Mouse (Mus musculus) kidney, postnatal 4 days (tissue): ENCODE results near the gene Ahsg.

Experiments used
- DNase-seq, 2 experiments: peaks; one replicate each; pipeline ENCODE4 v3.0.0; 2021; ENCODE audit warnings: mixed read lengths in 2 of 2

The Ahsg gene

DNA sequence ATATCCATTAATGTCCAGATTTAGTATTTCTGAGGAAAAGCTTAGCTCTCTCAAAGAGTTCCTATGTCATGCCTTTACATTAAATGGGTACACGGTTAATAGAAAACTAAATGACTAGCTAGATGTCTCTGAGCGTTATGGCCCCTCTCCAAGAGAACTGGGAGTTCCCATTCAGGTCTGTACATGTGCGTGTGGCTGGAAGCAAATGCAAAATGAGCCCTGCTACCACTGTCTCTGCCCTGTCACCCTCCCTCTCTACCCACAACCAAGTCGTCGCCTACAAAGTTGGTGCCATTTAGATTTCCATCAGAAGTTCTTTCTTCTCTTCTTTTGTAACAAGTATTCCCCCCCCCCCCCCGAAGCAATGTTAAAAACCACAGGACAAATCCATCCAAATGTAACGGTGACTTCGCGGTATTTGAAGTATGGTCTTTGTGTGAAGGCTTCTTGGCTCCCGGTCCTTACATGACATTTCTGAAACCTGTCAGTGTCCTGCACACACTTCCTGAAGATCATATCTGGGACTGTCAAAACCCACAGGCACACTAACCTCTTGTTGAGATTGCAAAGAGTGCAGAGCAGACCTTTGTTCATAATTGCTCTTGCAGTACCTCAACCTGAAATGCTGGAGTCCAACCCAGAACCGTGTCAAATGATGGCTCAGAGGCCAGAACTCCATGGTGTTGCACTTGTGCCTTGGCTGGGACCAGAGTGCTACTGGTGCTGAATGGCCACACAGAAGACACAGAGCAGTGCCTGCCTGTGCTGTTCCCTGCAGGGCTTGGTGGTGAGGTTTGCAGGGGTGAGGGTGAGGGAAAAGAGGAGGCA is at the start of gene Ahsg:
Gene Ahsg (plus strand): TSS at position 595 of the 828 bp plus-strand sequence.
- no peak for DNase-seq

DNA sequence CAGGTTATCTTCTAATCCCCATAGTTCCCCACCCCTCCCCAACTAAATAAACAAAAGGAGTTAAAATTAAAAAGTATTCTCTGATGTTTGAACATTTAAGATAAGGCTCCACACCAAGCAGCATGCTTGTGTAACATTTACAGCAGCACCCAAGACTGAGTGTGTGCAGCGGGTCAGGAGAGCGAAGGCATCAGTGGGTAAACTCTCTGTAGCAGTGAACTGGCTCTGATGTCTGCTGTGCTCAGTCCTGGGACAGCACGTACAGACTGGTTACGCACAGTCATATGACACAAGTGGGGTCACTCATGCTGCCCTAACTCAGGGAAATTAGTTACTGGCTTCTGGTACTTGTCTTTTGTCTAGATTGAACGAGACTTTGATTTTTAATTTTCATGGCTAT is 48.2 kb upstream of the Ahsg start:
- no peak for DNase-seq

DNA sequence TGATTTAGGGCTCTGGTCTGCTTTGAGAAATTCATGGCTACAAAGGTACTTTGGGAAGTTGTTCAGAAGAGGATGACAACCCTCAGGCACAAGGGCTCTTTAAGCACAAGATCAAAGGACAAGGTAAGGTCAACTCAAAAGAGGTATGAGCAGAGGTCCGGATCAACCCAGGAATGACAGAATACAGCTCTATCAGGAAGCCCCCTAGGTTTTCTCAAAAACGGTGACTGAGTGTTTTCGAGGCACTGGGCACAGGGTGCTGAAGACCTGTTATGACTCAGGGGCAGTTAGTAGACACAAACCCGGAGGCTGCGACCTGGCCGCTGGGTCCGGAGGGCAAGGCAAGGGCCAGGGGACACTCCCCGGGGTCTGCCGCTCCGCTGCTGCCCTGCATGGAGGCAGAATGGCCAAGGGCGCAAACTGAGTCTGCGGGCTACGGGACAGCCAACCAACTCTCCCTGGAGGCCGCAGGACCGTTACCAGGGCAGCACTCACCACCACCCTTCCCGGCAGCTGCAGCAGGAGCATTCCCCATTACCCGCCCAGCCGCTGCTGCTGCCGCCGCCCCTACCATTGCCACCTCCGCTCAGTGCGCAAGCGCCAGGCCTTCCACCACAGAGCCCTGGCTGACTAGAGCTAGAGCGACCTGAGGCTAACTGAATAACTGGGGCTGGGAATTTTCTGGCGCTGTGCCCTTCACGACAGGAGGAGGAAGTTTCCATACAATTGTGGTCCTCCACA is 46.8 kb upstream of the Ahsg start:
- DNase-seq = peak; percentile 92 to 94

DNA sequence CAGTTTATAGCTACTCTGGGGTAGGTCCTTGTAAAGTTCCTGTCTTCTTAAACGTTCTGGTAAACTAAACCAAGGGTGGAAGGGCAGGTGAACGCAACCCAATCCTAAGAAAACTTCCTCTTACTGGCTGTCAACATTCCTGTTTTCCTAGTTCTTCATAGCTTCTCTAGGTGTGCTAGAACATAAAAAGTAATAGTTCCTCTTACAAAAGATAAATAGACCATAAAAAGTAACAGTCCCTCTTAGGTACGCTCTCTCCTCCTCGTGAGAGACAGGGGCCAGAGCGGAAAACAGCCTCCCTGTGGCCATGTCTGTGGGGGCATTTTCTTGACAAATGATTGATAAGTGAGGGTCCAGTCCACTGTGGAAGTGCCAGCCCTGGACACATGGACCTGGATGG is 46.2 kb upstream of the Ahsg start:
- DNase-seq = peak in 1 of 2 experiments; percentile 3

DNA sequence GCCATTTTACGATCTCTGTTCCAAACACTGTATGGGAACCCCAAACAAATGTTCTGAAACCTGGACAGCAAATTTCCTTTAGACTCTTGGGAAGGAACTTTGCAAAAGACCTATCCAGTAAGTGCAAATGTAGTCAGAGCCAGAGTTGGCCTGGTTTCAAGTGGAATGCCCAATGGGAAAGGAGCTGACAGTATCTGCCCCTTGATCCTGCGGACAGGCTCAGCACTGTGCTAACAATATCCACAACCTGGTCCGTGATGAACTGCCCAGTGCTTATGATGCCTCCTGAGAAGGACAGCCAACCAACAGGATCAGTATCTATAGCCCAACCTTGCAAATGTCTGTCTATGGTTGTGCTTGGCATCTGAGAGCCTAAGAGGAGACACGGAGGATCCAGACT is 45.6 kb upstream of the Ahsg start:
- peak in 1 of 2 experiments; percentile 5 for DNase-seq

DNA sequence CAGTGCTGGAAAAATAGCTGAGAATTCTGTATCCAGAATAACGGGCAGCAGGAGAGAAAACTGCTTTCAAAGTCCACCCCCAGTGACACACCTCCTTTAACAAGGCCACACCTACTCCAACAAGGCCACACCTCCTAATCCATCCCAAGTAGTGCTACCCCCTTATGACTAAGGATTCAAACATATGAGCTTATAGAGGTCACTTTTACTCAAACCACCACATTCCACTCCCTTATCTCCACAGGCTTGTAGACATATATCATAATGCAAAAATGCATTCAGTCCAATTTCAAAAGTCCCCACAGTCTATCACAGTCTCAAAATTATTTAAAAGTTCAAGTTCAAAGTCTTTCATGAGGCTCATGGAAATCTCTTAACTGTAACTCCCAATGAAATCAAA is 43.4 kb upstream of the Ahsg start:
- no peak for DNase-seq

DNA sequence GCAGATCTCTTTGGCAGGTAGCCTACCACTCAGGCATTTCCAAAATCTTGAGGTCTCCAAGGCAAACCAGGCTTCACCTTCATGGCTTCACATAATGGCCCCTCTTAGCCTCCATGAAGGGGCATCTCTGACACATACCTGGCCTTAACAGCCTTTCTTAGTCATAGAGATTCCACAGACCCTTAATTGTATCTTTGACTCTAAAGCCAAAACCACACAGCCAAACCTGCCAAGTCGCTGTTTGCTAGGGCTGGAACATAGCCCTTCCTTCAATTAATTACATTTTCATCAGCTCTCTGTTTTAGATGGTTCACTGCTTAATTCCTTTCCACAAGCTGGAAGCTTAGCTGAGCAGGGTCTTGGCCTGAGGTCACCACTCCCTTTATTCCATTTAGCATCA is 42.7 kb upstream of the Ahsg start:
- no peak for DNase-seq

DNA sequence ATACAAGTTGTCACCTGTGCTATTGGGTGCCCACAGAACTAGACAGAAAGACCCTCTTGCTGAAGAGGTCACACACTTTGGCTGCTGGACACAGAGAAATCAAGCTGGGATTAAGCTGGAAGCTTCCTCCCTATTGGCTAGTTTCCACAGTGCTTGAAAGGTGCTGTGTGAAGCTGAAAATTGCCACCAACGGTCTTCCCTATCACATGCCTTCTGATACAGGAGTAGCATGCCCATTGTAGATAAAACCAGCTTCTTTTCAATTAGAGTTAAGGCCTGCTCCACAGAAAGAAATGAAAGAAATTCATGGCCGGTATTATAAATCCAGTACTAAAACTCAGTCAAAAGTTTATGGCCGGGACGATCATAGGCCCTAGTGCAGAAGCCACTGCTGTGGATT is 38.4 kb upstream of the Ahsg start:
- no peak for DNase-seq

DNA sequence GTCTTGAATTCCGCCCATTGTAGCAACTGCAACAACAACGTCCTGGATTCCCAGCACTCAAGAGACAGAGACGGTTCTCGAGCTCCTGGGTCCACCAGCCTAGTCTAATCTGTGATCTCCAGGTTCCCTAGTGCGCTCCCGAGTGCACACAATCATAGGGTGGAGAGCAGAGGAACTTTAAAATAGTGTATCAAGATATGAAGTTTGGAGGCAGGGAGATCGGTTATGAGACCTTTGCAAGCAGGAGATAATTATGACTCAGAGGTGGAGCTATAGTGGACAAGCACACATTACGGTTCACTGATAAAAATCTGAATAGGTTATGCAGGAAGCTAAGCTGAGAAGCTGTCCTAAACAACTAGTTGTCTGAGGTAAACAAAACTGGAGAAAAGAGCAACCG is 34.3 kb upstream of the Ahsg start:
- DNase-seq = no peak

DNA sequence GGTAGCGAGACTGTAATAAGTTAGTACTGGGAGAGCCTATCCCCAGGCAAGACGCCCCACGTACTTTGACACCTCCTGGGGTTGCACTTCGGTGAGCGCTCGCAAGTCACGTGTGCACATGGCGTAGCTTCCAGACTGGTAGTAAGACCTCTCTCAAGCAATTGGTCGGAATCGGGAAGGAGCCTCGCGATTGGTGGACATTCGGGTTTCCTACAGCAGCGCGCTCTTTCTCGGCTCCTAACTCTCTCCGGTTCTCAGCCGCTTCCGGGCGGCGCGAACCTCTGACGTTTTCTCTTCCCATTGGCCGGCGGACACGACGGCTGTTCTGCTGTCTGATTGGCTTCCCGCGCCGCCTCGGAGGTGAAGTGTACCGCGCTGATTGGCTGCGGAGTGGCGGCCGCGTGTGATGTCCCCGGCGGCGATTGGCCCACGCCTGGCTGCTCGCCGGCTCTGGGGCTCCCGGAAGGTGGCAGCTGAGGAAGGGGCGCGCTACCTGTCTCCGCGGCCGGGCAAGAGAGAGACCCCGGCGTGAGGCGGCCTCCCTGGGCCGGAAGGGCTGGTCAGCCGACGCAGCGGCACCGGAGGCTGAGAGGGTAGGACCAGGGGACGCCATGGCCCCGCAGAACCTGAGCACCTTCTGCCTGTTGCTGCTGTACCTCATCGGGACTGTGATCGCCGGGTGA is 33.5 kb upstream of the Ahsg start, which contains the start of the genes Tbccd1 and Dnajb11:
Gene Tbccd1 (minus strand): TSS at position 239 of the 683 bp plus-strand sequence.
Gene Dnajb11 (plus strand): TSS at position 415 of the 683 bp plus-strand sequence.
- DNase-seq = peak; percentile 99

DNA sequence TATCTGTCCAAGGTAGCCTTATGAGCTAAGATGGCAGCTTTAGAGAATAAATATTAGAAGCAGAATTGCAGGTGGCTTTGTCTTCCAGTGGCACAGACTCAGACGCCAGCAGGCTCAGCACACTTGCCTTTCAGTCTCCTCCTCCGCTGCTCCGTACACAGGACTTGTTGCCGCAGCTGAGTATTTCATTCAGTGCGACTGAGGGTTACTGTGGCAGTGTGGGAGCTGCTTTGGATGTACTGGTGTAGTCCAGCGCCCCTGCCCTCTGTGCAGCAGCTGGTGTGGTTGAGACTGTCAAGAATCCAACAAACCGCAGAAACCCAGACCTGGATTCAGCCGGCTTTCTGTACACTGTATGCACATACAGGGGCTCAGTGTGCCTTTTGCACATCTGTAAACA is 18.7 kb upstream of the Ahsg start:
- no peak for DNase-seq

DNA sequence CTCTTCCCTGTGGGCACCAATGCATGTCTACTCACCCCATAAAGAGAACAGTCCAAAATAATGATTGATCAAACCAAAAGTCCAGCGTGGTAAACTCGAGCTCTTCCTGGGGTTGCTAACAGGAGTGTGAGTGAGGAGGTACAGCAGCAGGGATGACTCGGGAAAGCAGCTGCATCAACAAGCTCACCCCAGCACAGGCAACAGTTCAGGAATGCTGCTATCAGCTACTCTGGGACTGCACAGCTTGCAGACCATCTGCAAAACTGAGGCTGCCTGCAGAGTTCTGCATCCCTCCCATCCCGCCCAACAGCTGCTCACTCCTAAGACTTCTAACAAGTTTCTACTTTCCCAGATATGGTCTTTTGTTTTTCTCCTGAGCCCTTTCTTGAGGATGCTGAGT is 17.7 kb upstream of the Ahsg start:
- DNase-seq = no peak

DNA sequence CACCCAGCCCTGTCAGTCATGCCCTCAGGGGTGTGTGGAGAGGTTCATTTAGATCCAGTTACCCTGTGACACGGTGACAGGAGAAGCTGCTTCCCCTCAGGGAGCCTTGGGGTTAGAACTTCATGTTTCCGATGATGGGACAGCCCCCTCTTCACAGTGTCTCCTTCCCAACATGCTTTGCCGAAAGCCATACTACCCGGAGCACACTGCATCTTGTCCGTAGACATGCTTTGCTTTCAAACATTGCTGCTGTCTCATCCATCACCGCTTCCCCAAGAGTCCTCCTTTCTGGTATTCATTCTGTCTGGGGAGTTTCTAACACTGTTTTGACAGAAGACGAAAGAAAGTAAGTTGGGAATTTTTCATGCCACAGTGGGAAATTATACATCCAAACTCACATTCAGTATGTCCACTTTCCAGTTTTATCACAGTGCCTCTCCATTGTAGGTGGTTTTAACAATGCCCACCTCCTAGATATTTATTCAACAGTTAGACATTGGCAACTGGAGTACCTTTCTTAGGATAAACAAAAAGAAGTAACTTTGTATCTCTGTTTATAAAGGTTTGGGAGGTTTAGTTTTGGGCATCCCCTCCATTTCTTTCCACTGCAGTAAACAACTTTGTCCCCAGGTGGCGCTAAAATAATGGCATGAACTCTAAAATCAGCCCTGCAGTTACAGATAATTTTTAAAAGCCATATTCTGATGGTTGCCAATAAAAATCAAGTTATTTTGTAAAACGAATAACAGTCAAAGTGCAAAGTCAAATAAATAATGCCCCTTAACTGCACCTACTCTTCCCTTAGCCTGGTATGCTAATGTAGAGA is 14.6 kb upstream of the Ahsg start:
- peak; percentile 47 to 52 for DNase-seq

DNA sequence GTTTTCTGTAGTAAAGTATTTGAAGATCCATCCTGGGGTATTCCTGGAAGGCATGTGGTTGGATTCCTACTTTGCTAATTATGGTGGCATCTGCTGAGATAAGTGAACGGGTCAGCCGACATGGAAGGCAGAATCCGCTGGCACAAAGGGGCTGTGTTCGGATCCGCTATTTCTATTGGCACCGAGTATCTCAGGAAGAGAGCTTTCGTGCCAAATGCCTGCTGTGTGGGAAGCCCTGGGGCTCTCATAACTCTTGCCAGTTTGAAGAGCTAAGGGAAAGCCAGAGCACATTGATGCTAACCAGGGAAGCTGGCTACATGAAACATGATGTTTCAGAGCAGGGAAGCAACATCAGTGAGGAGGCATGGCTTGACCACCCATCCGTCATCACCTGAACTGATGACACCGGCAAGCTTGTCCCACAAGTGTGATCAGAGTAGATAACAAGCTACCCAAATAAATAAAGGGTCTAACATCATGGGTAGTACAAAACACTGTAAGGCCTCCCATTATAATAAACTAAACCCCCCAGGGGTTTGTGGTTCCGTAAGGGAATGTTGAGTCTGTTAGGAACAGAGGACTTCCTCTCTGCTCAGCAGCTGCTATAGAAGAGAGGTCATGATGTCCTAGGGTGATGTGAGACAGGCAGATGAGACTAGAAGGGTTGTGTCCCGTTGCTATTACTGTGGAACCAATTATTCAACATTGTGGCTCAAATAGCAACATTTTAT is 13.3 kb upstream of the Ahsg start:
- no peak for DNase-seq

DNA sequence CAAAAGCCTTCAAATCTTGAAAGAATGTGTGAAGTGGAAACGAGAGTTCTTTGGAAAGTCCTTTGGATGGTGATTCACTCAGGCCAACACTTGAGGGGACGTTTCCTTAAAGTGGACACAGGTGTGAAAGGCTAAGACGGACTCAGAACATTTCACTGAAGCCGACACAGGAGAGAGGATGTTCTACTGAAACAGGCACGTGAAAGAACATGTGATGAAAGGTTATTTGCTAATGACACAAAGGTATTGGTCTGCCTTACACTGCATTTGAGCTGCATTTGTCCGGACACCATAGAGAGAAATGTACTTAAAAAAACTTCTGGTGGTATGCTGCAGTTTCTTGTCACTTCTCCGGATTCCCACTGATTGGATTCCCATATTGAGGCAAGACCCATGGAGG is 12.4 kb upstream of the Ahsg start:
- DNase-seq = no peak

DNA sequence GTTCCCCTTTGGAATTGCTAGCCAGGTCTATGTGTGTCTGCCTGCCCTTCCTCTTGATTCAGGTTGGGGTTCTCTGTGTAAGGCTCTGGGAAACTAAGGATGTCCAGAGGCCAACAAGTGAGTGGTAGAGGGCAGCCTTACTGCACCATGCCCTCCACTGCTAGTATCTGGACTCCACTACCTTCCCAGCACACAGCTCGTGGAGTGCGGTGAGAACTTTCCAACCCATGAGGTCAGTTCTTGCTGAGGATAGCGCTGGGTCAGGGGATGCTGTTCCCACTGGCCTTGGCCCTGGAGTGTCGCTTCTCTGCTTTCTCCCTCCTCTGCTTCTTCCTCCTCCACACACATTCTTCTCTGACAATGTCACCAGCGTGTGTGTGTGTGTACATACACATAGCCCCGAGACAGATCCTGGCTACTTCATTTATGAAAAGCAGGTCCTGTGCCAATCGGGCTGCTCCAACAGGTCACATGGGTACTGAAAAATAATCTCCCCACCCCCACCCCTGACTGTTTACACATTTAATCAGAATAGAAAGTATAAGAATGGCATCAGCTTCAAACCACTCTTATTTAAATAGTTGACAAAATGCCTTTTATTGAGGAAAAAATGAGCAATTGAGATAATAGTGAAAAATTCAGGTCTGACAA is 11.0 kb upstream of the Ahsg start:
- no peak for DNase-seq

DNA sequence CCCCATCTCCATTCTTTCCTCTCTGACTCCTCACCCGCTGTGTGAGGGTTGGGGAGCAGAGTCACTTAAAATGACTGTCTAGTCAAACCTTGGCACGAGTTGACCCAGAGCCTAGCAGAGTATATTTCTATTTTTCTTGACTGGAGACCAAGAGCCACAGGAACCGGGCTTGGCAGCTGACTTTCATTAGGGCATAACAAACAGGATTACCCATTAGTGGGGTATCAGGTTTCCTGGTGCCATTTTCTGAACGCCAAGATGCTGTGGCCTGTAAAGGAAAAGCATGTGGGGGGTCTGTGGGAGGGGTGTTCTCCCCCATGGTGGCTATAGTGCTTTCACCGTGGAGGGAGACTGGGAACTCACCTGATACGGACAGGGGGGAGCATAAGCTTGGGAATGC is 10.2 kb upstream of the Ahsg start:
- DNase-seq = no peak

DNA sequence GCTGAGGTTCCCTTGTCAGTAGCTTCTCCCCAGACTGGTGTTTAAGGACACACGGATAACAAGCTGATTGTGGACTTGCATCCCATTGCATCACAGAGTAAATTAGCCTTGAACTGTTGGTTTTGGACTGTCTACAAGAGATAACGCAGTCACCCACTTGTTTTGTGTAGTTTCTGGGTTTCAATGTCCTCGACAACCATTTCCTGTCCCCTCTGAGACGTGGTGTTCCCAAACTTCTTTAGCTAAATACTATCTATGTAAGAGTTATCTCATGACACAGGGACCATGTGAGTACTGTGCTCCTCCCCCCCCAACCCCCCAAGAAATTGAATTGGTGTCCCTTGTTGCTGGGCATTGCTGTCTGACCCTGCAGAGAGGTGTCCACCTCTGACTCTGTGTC is 9.6 kb upstream of the Ahsg start:
- no peak for DNase-seq

DNA sequence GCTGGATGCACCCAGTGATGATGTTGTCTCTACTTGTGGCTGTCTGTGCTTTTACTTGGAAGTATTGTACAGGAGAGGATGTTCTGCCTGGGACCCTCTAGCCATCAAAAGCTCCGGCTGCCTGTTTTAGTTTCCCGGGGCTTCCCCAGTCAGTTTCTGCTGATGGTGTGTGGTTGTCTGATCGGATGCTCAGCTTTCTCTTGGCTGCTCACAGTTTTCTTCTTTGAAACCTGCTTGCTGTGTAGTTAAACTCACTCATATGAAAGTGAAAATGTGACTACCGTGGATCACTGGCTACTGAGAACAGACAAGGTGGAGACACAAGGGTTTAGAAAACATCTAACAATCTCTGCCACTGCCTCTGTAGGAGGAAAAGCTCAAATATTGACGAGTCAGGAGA is 7.6 kb upstream of the Ahsg start:
- no peak for DNase-seq

DNA sequence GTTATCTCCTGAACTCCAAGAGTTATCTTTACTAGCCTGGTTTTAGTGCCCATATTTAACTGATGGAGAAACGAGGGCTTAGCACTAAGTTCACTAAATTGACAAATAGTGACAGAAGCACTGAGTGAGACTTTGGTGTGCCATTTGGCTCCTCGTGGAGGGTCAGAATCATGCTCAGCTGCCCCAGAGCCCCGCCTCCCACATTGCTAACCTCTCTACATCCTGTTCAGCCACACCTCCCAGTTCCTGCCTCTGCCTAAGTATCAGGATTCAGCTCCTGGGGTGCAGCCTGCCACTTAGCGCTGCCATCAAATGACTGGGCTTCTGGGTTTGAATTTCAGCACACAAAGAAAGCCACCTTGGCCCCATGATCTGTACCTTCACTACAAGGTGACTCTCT is 5.7 kb upstream of the Ahsg start:
- DNase-seq = no peak

DNA sequence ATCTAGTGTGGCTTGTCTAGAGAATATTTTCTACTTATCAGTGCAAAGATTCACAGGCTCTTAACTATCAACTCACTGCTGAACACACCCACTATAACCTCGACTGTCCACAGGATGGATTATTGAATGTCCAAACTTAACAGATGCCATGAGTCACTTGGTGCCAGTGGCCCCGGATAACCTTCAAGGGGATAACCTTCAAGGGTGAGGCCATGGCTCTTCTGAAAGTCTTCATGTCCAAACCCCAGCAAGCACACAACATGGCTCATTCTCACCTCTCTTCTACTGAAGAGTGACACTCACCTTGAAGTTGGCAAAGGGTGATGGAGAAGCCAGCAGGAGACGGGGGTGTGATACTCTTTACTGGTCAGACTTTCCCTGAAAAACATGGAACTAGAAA is 4.4 kb upstream of the Ahsg start:
- DNase-seq = no peak
